Mouse (Mus musculus) E14TG2a.4 (cell line): ENCODE measurements at regions not wholly inside any gene's neighbourhood (a gene's known extent, or its start where the extent isn't known, plus 50 kb on each side); places are given as distances from the start of the nearest gene placed in this dataset.
A peak's percentile ranks its signal among the peaks of the same experiment; 100 is the strongest.

Experiments used
- CTCF ChIP-seq: conservative IDR thresholded peaks from 2 replicates; pipeline ENCODE4 v1.5.1; 2014; ENCODE audit warnings: low read length
- NANOG ChIP-seq: IDR thresholded peaks from 2 replicates; pipeline ENCODE4 v1.6.1; 2014; ENCODE audit warnings: borderline replicate concordance, low read length, mixed read lengths
- POU5F1 ChIP-seq: IDR thresholded peaks from 2 replicates; pipeline ENCODE4 v1.6.1; 2014; ENCODE audit warnings: low read length, borderline replicate concordance

DNA sequence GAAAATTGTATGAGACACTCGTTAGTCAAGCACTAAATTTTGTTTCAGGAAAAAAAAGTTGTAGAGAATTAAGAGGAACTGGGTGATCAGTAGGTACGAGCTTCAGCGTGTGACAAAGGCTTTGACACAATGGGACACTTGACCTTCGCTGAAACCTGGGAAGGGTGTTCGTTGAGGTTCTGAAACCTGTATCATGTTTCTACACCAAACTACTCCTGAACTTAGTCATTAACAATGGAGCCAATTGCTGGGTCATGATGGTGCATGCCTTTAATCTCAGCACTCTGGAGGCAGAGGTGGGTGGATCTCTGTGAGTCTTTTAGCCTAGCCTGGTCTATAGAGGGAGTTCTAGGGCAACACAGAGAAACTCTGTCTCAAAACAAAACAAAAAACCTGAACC, 81.3 kb upstream of the Psmd7 start:
- TF ChIP-seq CTCF = no peak
- TF ChIP-seq NANOG = peak; percentile 71; the same call in 1 of the 2 replicates
- TF ChIP-seq POU5F1 = no peak
